Mouse (Mus musculus) liver, adult 2 months (tissue): ENCODE measurements around the gene Gm10300. TPM values are rescaled to one million over a fixed set of nuclear protein-coding genes. Genes with fewer than 3 reads are reported as not detected.

Experiments used
- DNase-seq: peaks from one replicate; pipeline ENCODE4 v3.0.0-alpha.2; 2011; ENCODE audit warnings: low read depth, low spot score; ENCODE audit errors: extremely low read depth
- H3K27ac ChIP-seq: fragments of 200-500 bp; replicated peaks from 2 replicates; pipeline ENCODE4 v1.5.1; 2012; ENCODE audit warnings: low read depth, mild to moderate bottlenecking, control low read depth, inconsistent platforms, low read length; ENCODE audit not compliant: insufficient read depth
- H3K27me3 ChIP-seq: fragments of 200-500 bp; 2 replicates; pipeline ENCODE4 v1.6.1; 2012; ENCODE audit warnings: mild to moderate bottlenecking, moderate library complexity, low read length, inconsistent platforms; ENCODE audit not compliant: control insufficient read depth, insufficient read depth
- H3K36me3 ChIP-seq: fragments of 200-500 bp; 2 replicates; pipeline ENCODE4 v1.6.1; 2012; ENCODE audit warnings: low read length, inconsistent platforms; ENCODE audit not compliant: control insufficient read depth, insufficient read depth
- H3K4me1 ChIP-seq: fragments of 200-500 bp; 2 replicates; pipeline ENCODE4 v1.6.1; 2011; ENCODE audit warnings: low read length; ENCODE audit not compliant: control insufficient read depth, insufficient read depth
- H3K4me3 ChIP-seq: fragments of 200-500 bp; 2 replicates; pipeline ENCODE4 v1.5.1; 2011; ENCODE audit warnings: low read depth, mild to moderate bottlenecking, control low read depth, low read length, moderate library complexity; ENCODE audit not compliant: insufficient read depth
- H3K79me2 ChIP-seq: fragments of 200-500 bp; 2 replicates; pipeline ENCODE4 v1.6.1; 2012; ENCODE audit warnings: inconsistent platforms, mild to moderate bottlenecking, low read length, moderate library complexity; ENCODE audit not compliant: control insufficient read depth, insufficient read depth
- H3K9ac ChIP-seq: fragments of 200-500 bp; 2 replicates; pipeline ENCODE4 v1.6.1; 2012; ENCODE audit warnings: low read depth, mild to moderate bottlenecking, control low read depth, inconsistent platforms, low read length
- CTCF ChIP-seq: fragments of 200-500 bp; IDR thresholded peaks from 2 replicates; pipeline ENCODE4 v1.5.1; 2011; ENCODE audit warnings: low read depth, low read length, control low read depth
- POLR2A ChIP-seq: fragments of 200-500 bp; IDR thresholded peaks from 2 replicates; pipeline ENCODE4 v1.6.1; 2011; ENCODE audit warnings: low read length, control low read depth; ENCODE audit not compliant: insufficient read depth; ENCODE audit errors: extremely low read depth
- WGBS: fragments of 180-500 bp; shearing (Covaris S2); methylation state at CpG from one replicate; pipeline ENCODE4 v1.1.7; 2018; 5-methylcytosine and 5-hydroxymethylcytosine counted together
- polyA plus RNA-seq: library from polyadenylated mRNA; depleted of rRNA; stranded (reverse); fragments of >200 nt; gene quantifications from 2 replicates; pipeline ENCODE4 v1.2.3, GENCODE M21; 2012; rRNA removed
- total RNA-seq: library from RNA; depleted of rRNA; stranded (reverse); fragments of >200 nt; gene quantifications from 2 replicates; pipeline ENCODE4 v1.2.3, GENCODE M21; 2014; rRNA removed

The Gm10300 gene
- 0.09 and 0.20 TPM in 2 replicates for total RNA-seq
- 0.04 and 0.13 TPM in 2 replicates for polyA plus RNA-seq

DNA sequence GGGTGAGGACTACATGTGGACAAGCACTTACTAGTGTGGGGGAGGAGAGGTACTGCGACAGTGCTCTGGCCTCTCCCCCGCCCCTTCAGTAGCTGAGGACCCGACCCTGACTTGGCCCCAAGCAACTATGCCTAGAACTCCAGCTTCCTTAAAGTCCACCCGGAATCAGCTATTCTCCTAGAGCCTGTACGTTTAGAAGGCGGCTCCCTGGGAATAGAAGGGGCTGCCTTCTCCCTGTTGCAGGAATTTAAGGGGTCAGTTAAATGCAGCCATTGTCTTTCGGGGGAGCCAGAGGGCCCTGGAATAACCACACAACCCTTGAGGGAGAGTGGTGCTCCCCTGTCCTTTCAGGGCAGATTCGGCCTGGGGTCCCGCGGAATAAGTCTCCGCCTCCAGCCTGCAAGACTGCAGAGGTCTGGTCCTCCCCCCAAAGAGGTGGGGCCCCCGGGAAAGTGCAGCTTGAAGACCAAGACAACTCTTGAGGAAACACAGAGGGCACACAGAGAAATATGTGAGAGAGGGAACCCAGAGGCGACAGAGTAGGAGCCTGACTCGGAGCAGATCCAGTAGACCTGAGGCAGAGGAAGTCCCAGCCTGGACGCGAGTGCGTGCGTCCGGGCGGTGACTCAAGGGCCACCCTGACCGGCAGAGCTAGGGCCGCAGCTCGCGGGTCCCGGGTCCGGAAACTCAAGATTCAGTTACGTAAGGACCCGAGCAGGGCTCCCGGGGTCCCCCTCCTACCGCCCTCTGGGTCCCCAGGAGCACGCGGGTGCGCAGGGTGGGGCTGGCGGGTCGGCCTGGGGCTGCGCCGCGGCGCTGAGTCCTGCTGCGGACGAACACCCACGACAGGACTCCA, at the start of gene Gm10300:
TSS of gene Gm10300 (plus strand) at position 621 of the 856 bp plus-strand sequence.
- no peak for TF ChIP-seq CTCF
- TF ChIP-seq POLR2A: no peak
- H3K4me1 ChIP-seq: peaks cover 27% of the 10 kb centered on the region
- peaks cover 33% of the 10 kb centered on the region; the same call in 1 of the 2 replicates for H3K79me2 ChIP-seq
- peak within 1 kb of the TSS; percentile 96 for H3K9ac ChIP-seq
- H3K27me3 ChIP-seq: no peaks in the 10 kb centered on the region
- H3K27ac ChIP-seq: peak within 1 kb of the TSS; percentile 98
- 3% methylated on average over 34 of the region's 42 CpGs for WGBS
- H3K36me3 ChIP-seq: peaks cover 2% of the 10 kb centered on the region; the same call in 1 of the 2 replicates
- peak; percentile 35 for DNase-seq
- H3K4me3 ChIP-seq: peak within 1 kb of the TSS; percentile 77

DNA sequence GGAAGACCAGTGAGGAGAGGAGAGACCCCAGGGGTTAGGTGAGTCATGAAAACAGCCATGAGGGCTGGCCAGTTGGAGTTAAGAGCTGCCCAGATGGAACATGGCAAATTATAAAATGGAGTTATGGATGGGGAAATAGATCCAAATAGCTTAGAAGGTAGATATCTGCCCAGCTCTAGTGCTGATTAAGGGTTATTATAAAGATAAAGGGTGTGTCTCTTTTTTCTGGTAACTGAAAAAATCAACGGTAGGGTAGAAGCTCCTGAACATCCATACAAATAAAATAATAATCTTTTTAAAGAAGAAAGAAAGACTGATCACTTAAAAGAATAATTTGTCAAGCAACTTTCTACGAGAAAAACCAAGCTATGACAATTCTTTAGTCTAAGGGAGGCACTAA, 49.2 kb upstream of the Gm10300 start:
- Histone ChIP-seq H3K79me2 (peaks cover 21% of the 10 kb centered on the region; the same call in 1 of the 2 replicates), H3K27ac (no peak overlapping the region), H3K27me3 (no peaks in the 10 kb centered on the region), H3K36me3 (no peaks in the 10 kb centered on the region), H3K4me1 (no peaks in the 10 kb centered on the region), H3K4me3 (no peak overlapping the region), H3K9ac (no peak overlapping the region)
- 79% methylated on average over 2 of the region's 2 CpGs for WGBS
- no peak for DNase-seq
- TF ChIP-seq POLR2A (no peak), CTCF (no peak)

DNA sequence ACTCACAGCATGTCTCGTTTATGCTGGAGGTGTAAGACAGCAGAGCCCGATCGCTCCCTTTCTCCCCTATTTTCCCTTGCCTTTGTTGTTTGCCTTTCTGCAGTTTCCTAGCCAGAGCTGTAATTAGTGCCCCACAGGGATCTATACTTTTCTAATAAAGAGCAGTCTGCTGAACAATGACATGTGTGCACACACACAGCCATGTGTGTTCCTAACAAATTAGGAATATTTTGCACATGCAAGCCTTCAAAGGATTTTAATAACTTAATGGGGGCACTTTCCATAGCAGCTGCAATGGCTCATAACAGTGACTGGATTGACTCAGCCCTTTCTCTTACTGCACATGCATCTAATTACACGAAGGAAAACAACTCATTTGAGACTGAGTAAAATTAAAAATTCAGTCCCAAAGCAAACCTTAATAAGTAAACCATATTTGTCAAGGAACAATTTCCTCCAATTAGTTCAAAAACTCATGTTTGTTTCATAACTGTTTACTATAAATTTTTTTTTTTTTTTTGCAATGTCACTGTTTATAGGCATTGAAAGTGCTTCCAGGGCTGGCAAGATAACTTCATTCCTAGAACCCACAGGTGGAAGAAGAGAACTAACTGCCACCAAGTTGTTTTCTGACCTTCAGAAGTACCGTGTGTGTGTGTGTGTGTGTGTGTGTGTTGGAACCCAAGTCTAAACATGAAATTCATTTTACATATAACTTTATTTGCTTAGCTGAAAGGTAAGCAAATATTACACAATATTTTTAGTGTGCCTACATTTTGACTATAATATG, 48.6 kb upstream of the Gm10300 start:
- Histone ChIP-seq H3K4me1 (no peaks in the 10 kb centered on the region), H3K4me3 (no peak overlapping the region), H3K79me2 (peaks cover 21% of the 10 kb centered on the region; the same call in 1 of the 2 replicates), H3K36me3 (no peaks in the 10 kb centered on the region), H3K27me3 (no peaks in the 10 kb centered on the region), H3K27ac (no peak overlapping the region), H3K9ac (no peak overlapping the region)
- WGBS: 69% methylated on average over 5 of the region's 5 CpGs
- TF ChIP-seq POLR2A (no peak), CTCF (no peak)
- no peak for DNase-seq

DNA sequence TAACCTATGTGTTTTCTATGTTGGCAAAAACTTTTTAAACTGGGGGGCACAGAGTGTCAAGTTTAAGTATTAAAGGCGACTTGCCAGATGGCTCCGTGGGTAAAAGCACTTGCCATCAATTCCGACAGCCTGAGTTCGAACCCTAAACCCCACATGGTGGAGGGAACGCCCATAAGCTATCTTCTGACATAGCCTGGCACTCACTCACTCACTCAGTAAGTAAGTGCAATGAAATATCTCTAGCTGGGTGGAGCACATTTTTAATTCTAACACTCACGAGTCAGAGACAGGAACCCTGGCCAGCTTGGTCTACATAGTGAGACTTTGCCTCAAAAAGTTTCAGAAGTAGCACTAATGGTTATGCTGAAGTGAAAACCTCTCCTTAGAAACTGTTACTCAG, 47.3 kb upstream of the Gm10300 start:
- H3K27me3 ChIP-seq: no peaks in the 10 kb centered on the region
- no peaks in the 10 kb centered on the region for H3K4me1 ChIP-seq
- H3K9ac ChIP-seq: no peak overlapping the region
- no peak overlapping the region for H3K27ac ChIP-seq
- peaks cover 24% of the 10 kb centered on the region; the same call in 1 of the 2 replicates for H3K79me2 ChIP-seq
- no peak for DNase-seq
- WGBS: 85% methylated on average over 6 of the region's 6 CpGs
- TF ChIP-seq POLR2A (no peak), CTCF (no peak)
- H3K36me3 ChIP-seq: no peaks in the 10 kb centered on the region
- H3K4me3 ChIP-seq: no peak overlapping the region

DNA sequence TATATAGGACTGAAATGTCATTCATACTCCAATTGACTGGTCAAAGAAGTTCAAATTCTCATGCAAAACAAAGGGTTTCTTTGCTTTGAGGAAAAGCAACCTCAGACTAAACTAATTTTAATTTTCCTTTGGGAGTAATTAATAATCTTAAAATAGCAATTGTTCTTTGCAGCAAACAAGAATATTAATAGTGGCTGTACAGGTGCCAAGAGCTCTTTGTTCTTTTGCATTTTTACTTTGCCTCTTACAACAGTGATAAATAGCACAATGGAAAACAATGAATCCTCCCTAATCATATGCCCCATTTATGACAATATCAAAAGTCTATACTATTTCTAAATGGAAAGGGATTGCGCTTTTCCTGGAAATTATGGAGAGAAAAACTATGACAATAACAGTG, 46.7 kb upstream of the Gm10300 start:
- Histone ChIP-seq H3K36me3 (no peaks in the 10 kb centered on the region), H3K4me1 (no peaks in the 10 kb centered on the region), H3K79me2 (peaks cover 24% of the 10 kb centered on the region; the same call in 1 of the 2 replicates), H3K27ac (no peak overlapping the region), H3K4me3 (no peak overlapping the region), H3K9ac (no peak overlapping the region), H3K27me3 (no peaks in the 10 kb centered on the region)
- WGBS: 98% methylated on average over 1 of the region's 1 CpGs
- TF ChIP-seq POLR2A (no peak), CTCF (no peak)
- DNase-seq: no peak
